Mouse (Mus musculus) thymus, adult 2 months (tissue): ENCODE measurements around the gene Tmbim6.

ENCODE experiments used
- CTCF ChIP-seq: fragments of 200-500 bp; IDR thresholded peaks from 2 replicates; pipeline ENCODE4 v1.5.1; 2012; ENCODE audit warnings: mild to moderate bottlenecking, control low read depth, low read length, moderate library complexity, borderline replicate concordance; ENCODE audit not compliant: control insufficient read depth, poor library complexity, insufficient read depth; ENCODE audit errors: extremely low read depth
- POLR2A ChIP-seq: fragments of 200-500 bp; IDR thresholded peaks from 2 replicates; pipeline ENCODE4 v1.6.1; 2012; ENCODE audit warnings: mild to moderate bottlenecking, low read length, control low read depth, moderate library complexity; ENCODE audit not compliant: control insufficient read depth, poor library complexity, insufficient read depth; ENCODE audit errors: extremely low read depth

DNA sequence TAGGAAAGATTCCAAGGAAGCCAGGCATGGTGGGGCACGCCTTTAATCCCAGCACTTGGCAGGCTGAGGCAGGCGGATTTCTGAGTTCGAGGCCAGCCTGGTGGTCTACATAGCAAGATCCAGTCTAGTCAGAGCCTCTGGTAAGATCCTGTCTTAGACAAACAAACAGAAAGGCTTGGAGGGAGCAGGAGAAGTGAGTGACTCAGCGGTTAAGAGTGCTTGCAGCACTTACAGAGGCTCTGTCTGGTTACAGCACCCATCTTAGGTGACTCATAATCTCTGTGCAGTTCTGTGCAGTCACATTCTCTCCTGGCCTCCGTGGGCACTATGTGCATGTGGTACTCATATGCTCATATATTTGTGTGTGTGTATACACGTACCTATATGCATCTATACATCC lies 7.9 kb downstream of the Tmbim6 start:
- TF ChIP-seq CTCF, result no peak
- TF ChIP-seq POLR2A, result no peak
